Mouse (Mus musculus) liver, embryonic 14.5 days (tissue): ENCODE measurements around the gene Gm28051. TPM values are rescaled to one million over a fixed set of nuclear protein-coding genes. Genes with fewer than 3 reads are reported as not detected.

Experiments used
- ATAC-seq: fragments of 200-750 bp; cut with Nextera tagmentation; 2 replicates; pipeline ENCODE4 v1.8.0; 2017; ENCODE audit warnings: moderate number of reproducible peaks, mild to moderate bottlenecking, moderate library complexity; ENCODE audit not compliant: insufficient read depth
- DNase-seq, 3 experiments: peaks; one replicate each; pipeline ENCODE4 v3.0.0-alpha.2; 2012 to 2013; ENCODE audit warnings: low read depth in 3 of 3, low spot score in 3 of 3
- H3K27ac ChIP-seq: fragments of 300-500 bp; sonication (generic); 2 replicates; pipeline ENCODE4 v1.5.1; 2014; ENCODE audit warnings: moderate library complexity, mild to moderate bottlenecking, control low read depth, inconsistent platforms
- H3K27me3 ChIP-seq: fragments of 300-500 bp; sonication (generic); 2 replicates; pipeline ENCODE4 v1.6.1; 2014; ENCODE audit warnings: mild to moderate bottlenecking, low read length, moderate library complexity; ENCODE audit not compliant: control insufficient read depth, insufficient read depth
- H3K36me3 ChIP-seq: fragments of 300-500 bp; sonication (generic); replicated peaks from 2 replicates; pipeline ENCODE4 v1.6.1; 2014; ENCODE audit warnings: low read depth; ENCODE audit not compliant: control insufficient read depth, insufficient read depth
- H3K4me1 ChIP-seq, 2 experiments: fragments of 200-500 bp in 1 of 2; fragments of 300-500 bp in 1 of 2; sonication (generic) in 1 of 2; replicated peaks; 2 replicates each; pipeline ENCODE4 v1.6.1; 2012 to 2014; ENCODE audit warnings: antibody characterized with exemption in 1 of 2, inconsistent platforms in 1 of 2, low read length in 1 of 2; ENCODE audit not compliant: control insufficient read depth in 2 of 2, insufficient read depth in 2 of 2
- H3K4me2 ChIP-seq: fragments of 300-500 bp; sonication (generic); 2 replicates; pipeline ENCODE4 v1.6.1; 2014; ENCODE audit warnings: low read depth, mild to moderate bottlenecking, control low read depth, moderate library complexity
- H3K4me3 ChIP-seq, 2 experiments: fragments of 200-500 bp in 1 of 2; fragments of 300-500 bp in 1 of 2; sonication (generic) in 1 of 2; 2 replicates each; pipeline ENCODE4 v1.5.1; 2012 to 2014; ENCODE audit warnings: low read depth in 2 of 2, low read length in 2 of 2, mild to moderate bottlenecking in 2 of 2, control low read depth in 1 of 2, inconsistent platforms in 1 of 2, moderate library complexity in 1 of 2; ENCODE audit not compliant: insufficient read depth in 1 of 2
- H3K9ac ChIP-seq: fragments of 300-500 bp; sonication (generic); replicated peaks from 2 replicates; pipeline ENCODE4 v1.6.1; 2014; ENCODE audit warnings: mild to moderate bottlenecking, control low read depth, moderate library complexity
- H3K9me3 ChIP-seq: fragments of 300-500 bp; sonication (generic); 2 replicates; pipeline ENCODE4 v1.6.1; 2016; ENCODE audit warnings: low read length, mixed read lengths; ENCODE audit not compliant: control insufficient read depth
- CTCF ChIP-seq: IDR thresholded peaks from 2 replicates; pipeline ENCODE4 v1.5.1; 2016; ENCODE audit warnings: antibody characterized with exemption, low read depth, control low read depth
- EP300 ChIP-seq: IDR thresholded peaks from 2 replicates; pipeline ENCODE4 v1.6.1; 2016; ENCODE audit warnings: antibody characterized with exemption, low read depth
- whole genome bisulfite sequencing: fragments of 180-500 bp; shearing (Covaris S2); extraction: QIAGEN DNeasy Blood & Tissue Kit; methylation state at CpG from one replicate; pipeline ENCODE4 v1.1.7; 2014; ENCODE audit not compliant: insufficient replicate concordance; 5-methylcytosine and 5-hydroxymethylcytosine counted together
- polyA plus RNA-seq, 2 experiments: library from polyadenylated mRNA; depleted of rRNA in 1 of 2; stranded (reverse) in 1 of 2; unstranded in 1 of 2; fragments of >200 nt; fragmentation: Nextera tagmentation in 1 of 2; extraction: Ambion mirVana in 1 of 2; gene quantifications; 2 replicates each; pipeline versions ENCODE4 v1.2.1 to v1.2.3; 2012 to 2014

The Gm28051 gene
- polyA plus RNA-seq, 2 experiments, result not detected

DNA sequence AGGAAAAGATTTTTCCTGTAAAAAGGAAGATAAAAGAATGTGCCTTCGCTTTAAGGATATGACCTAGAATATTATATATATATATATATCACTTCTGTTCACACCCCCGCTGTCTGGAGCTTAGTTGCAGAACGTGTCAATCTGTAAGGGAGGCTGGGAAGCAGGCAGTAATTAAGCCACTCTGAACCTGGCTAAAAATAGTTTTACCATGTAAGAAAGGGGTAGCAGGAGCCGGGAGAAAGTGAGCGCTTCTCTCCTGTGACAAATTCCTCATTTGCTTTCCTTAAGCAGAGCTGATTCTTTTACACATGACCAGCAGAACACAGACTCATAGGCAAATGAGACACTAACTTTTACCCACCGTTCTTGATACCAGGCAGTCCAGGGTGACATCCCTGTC is 33.7 kb downstream of the Gm28051 start:
- DNase-seq (no peak), ATAC-seq (no peak)
- no peak overlapping the region for H3K9ac ChIP-seq
- 54% methylated on average over 6 of the region's 6 CpGs for WGBS
- no peak for TF ChIP-seq EP300
- no peak for TF ChIP-seq CTCF
- H3K36me3 ChIP-seq, result no peaks in the 10 kb centered on the region
- H3K4me3 ChIP-seq, result no peak overlapping the region
- H3K27me3 ChIP-seq, result no peaks in the 10 kb centered on the region
- peaks cover 0 to 7% of the 10 kb centered on the region in 2 experiments; a peak in 2 of 4 replicates for H3K4me1 ChIP-seq
- H3K9me3 ChIP-seq, result no peaks in the 10 kb centered on the region
- H3K27ac ChIP-seq, result no peak overlapping the region
- H3K4me2 ChIP-seq, result no peak overlapping the region

DNA sequence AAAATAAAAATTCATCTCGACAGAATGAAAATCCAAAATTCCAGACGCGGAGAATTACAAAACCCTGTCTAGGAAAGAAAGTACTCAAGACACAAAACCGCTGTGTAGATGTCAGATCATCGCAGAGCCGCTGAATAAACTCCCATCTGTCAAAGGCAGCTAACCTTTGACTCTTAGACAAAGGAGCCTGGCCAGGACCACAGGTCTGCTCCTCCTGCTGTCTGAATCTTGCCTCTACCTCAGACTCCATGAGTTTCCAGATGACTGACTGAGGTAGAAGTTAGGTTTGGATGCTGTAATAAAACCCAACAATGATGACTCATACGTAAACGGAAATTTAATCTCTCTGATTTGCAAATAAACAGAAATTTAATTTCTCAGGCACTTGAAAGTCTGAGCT is 34.6 kb downstream of the Gm28051 start:
- TF ChIP-seq EP300 (no peak), CTCF (no peak)
- Histone ChIP-seq H3K9ac (no peak overlapping the region), H3K4me3 (no peak overlapping the region), H3K27me3 (no peaks in the 10 kb centered on the region), H3K4me2 (no peak overlapping the region), H3K36me3 (no peaks in the 10 kb centered on the region), H3K4me1 (peaks cover 0 to 7% of the 10 kb centered on the region in 2 experiments; a peak in 2 of 4 replicates), H3K27ac (no peak overlapping the region), H3K9me3 (no peaks in the 10 kb centered on the region)
- no peak for DNase-seq
- no peak for ATAC-seq
- WGBS, result 71% methylated on average over 8 of the region's 8 CpGs

DNA sequence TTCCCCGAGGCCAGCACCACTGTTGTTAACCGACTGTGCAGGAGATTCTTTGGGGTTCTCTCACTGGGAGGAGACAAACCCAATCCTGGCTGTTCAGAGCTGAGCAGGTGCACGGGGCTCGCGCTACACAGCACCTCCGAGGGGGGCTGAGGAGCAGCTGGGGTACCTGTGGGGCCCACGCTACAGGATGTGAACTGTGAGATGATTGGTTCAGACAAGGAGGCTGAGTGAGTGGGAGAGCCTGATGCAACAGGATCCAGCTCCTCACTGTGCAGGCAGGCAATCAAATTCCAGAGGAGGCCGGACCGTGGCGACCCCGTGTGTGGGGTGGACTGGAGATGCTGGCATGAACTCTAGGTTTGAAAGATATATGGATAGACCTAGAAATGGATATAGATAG is 35.1 kb downstream of the Gm28051 start:
- no peak overlapping the region for H3K27ac ChIP-seq
- 72% methylated on average over 11 of the region's 11 CpGs for WGBS
- H3K27me3 ChIP-seq, result no peaks in the 10 kb centered on the region
- DNase-seq (no peak), ATAC-seq (no peak)
- H3K9ac ChIP-seq, result no peak overlapping the region
- H3K4me2 ChIP-seq, result no peak overlapping the region
- H3K4me1 ChIP-seq, result peaks cover 0 to 7% of the 10 kb centered on the region in 2 experiments; a peak in 2 of 4 replicates
- TF ChIP-seq EP300 (no peak), CTCF (no peak)
- H3K36me3 ChIP-seq, result no peaks in the 10 kb centered on the region
- no peaks in the 10 kb centered on the region for H3K9me3 ChIP-seq
- H3K4me3 ChIP-seq, result no peak overlapping the region

DNA sequence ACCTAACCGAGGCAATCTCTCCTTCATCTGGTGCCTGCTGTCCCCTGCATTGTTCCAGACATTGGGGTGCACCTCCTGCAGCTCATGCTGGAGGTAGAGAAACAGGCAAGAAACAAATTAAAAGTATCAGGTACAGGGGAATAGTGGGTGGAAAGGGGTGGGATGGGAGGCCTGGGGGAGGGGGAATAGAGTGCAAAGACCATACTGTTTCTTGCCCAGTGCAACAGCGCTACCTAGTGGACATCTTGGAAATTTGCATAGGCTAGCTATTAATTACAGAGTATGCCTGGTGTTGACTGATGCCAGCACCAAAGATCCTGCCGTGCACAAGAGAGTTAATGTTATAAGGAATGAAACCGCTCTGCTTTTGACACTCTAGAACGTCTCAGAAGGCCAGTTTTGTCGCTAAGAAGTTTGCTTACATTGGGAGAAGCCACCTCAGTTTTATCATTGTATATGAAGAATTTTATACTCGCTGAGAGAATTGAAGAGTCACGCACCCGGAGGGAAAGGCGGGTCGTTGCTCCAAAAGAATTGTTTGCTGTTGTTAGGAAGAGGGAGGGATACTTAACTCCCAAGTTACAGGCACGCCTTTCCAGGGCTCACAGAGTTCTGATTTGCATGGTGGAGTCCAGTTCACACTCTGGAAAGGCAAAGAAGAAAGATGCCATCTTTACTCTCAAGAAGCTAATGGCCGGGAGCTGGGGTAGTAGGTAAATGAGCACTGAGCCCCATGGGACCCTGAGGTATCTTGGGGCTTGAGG is 37.8 kb downstream of the Gm28051 start:
- H3K27ac ChIP-seq, result no peak overlapping the region
- ATAC-seq (0 out of 2 replicates have a peak, but pooled peaks have one; percentile 40), DNase-seq (no peak)
- no peak overlapping the region for H3K9ac ChIP-seq
- no peaks in the 10 kb centered on the region for H3K27me3 ChIP-seq
- 0 out of 4 replicates have a peak, but pooled peaks cover 0 to 2% of the 10 kb centered on the region in 2 experiments for H3K4me1 ChIP-seq
- 38% methylated on average over 13 of the region's 13 CpGs for WGBS
- no peaks in the 10 kb centered on the region for H3K9me3 ChIP-seq
- TF ChIP-seq CTCF (peak; percentile 82), EP300 (no peak)
- no peak overlapping the region for H3K4me2 ChIP-seq
- H3K36me3 ChIP-seq, result no peaks in the 10 kb centered on the region
- no peak overlapping the region for H3K4me3 ChIP-seq

DNA sequence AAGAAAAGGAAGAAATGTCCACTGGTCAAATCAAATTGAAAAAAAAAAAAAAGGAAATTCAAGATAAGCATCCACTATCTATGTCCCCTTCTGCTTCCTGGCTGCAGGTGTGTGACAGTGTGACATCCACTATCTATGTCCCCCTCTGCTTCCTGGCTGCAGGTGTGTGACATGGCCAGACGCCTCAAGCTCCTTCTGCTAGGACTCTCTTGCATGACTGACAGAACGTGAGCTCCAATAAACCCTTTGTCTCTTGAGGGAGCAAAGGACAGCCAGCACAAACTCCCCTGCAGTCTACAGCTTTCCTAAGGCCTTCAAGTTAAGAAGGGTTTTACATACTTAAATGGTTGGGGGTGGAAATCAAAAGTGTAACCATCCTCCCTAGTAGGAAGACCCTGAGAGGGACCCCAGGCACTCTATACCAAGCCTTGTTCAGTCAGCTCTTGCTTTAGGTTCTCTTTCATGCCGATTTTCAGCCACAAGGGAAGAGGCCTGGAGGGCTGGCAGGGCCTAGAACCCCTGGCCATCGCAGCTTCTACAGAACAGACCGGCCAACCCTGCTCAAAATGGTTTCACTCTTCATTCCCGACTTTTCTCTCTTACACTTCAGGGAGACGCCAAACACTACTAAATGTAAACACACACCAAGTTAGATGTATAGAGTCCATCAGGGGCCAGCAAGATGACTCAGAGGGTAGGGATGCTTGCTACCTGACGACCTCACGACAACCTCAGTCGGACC is 42.7 kb downstream of the Gm28051 start:
- no peaks in the 10 kb centered on the region for H3K27me3 ChIP-seq
- H3K9ac ChIP-seq, result no peak overlapping the region
- H3K9me3 ChIP-seq, result no peaks in the 10 kb centered on the region
- no peaks in the 10 kb centered on the region for H3K36me3 ChIP-seq
- TF ChIP-seq CTCF, result no peak
- TF ChIP-seq EP300, result no peak
- H3K4me3 ChIP-seq, result no peak overlapping the region
- no peak overlapping the region for H3K4me2 ChIP-seq
- ATAC-seq (no peak), DNase-seq (no peak)
- 0 out of 4 replicates have a peak, but pooled peaks cover 0 to 2% of the 10 kb centered on the region in 2 experiments for H3K4me1 ChIP-seq
- no peak overlapping the region for H3K27ac ChIP-seq
- WGBS, result 67% methylated on average over 10 of the region's 10 CpGs
